Mouse (Mus musculus): ENCODE data around the gene Usp28. TPM values are rescaled to one million over a fixed set of nuclear protein-coding genes. Genes with fewer than 3 reads are reported as not detected.
A peak's percentile ranks its signal among the peaks of the same experiment; 100 is the strongest.

Usp28 gene
- polyA plus RNA-seq (2015; fragmentation: Nextera tagmentation; extraction: Ambion mirVana), result 35.4 and 35.8 TPM in 2 replicates

DNA sequence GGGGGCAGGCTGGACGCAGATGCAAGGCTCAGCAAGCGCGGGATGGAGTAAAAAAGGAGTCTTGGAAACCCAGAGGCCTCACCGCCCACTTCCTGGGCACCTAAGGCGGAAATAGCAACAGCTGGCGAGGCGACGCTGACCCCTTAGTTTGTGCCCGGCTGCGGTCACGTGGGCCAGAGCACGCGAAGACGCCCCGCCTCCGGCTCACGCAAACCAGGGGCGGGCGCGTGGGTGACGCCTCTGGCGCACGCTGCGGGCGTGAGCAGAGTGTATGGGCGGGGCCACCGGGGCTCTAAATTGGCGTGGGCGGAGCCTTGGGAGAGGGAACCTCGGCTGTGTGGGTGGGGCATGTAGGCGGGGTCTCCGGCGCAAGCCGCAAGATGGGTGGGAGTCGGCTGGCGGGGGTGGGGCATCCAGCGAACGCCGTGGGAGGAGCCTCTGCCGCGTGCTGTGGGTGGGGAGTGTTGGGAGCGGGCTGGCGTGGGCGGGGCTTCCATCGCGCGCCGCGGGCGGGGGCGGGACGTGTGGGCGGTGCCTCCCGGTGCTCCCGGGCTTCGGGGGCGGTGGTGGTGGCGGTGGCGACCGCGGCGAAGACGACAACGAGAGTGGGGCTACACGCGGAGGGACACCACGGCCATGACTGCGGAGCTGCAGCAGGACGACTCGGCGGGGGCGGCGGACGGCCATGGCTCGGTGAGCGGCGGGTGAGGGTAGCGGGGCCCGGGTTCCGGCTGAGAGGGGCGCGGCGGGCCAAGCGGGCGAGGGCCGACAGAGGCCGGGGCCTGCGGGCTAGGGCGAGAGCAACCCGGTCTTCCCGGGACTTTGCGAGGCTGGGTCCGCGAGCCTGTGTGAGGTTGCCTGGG lies at the start of gene Usp28:
Gene Usp28 (plus strand): TSS at position 531 of the 863 bp plus-strand sequence.
- peak; percentile 91 for ATAC-seq (ENCODE audit: insufficient number of reproducible peaks, insufficient read depth, low FRiP score, low TSS enrichment, low read depth)
- H3K9ac ChIP-seq, result peak within 1 kb of the TSS; percentile 87
- H3K4me3 ChIP-seq, result peak within 1 kb of the TSS; percentile 79
- H3K4me1 ChIP-seq, result peaks cover 26% of the 10 kb centered on the region
- H3K27ac ChIP-seq, result peak within 1 kb of the TSS; percentile 88
- H3K4me2 ChIP-seq, result peak within 1 kb of the TSS; percentile 74
- H3K27me3 ChIP-seq, result no peaks in the 10 kb centered on the region
- under 1% methylated on average over 82 of the region's 94 CpGs for WGBS
- H3K36me3 ChIP-seq, result no peaks in the 10 kb centered on the region
- H3K9me3 ChIP-seq, result no peaks in the 10 kb centered on the region

DNA sequence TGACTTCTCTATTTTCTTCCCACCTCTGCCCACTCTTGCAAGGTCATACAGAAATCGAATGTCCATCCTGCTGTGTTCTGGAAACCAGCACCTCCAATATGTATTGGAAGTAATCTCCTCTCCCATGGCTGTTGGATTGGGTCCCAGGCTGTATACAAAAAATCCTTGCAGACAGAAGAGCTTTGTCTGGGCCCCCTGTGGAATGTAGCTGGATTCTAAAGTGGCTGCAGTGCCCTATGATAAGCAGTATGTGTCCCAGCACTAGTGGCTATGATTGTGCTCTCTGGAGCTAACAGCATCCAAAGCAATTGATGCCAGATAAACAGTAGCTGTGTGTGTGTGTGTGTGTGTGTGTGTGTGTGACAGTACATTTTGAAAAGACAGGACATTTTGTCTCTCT lies 42.8 kb upstream of the Usp28 start:
- 78% methylated on average over 1 of the region's 1 CpGs for WGBS
- Histone ChIP-seq H3K9me3 (no peaks in the 10 kb centered on the region), H3K27ac (no peak overlapping the region), H3K4me1 (no peaks in the 10 kb centered on the region), H3K27me3 (no peaks in the 10 kb centered on the region), H3K4me2 (no peak overlapping the region), H3K9ac (no peak overlapping the region), H3K4me3 (no peak overlapping the region), H3K36me3 (no peaks in the 10 kb centered on the region)
- ATAC-seq (ENCODE audit: insufficient number of reproducible peaks, insufficient read depth, low FRiP score, low TSS enrichment, low read depth), result no peak

DNA sequence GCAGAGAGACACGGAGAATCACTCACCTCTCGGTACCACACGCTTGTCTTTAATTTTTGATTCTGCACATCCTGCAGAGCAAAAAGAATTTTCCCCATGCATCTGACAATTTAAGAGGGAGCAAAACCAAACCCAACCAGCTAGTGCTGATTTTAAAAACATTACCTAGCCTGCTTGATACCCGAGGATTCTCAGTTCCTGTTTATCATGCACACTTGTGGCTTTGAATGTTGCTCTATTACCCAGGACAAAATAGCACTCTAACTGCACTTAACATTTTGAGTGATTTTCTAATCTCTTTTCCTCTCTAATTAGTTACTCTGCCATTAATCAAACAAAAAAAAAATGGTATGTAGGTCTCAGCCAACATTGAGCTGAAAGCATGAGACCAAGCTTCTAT lies 37.6 kb upstream of the Usp28 start:
- Histone ChIP-seq H3K27ac (no peak overlapping the region), H3K27me3 (no peaks in the 10 kb centered on the region), H3K4me1 (no peaks in the 10 kb centered on the region), H3K9ac (no peak overlapping the region), H3K4me2 (no peak overlapping the region), H3K36me3 (no peaks in the 10 kb centered on the region), H3K9me3 (no peaks in the 10 kb centered on the region), H3K4me3 (no peak overlapping the region)
- 85% methylated on average over 4 of the region's 4 CpGs for WGBS
- ATAC-seq (ENCODE audit: insufficient number of reproducible peaks, insufficient read depth, low FRiP score, low TSS enrichment, low read depth), result no peak

DNA sequence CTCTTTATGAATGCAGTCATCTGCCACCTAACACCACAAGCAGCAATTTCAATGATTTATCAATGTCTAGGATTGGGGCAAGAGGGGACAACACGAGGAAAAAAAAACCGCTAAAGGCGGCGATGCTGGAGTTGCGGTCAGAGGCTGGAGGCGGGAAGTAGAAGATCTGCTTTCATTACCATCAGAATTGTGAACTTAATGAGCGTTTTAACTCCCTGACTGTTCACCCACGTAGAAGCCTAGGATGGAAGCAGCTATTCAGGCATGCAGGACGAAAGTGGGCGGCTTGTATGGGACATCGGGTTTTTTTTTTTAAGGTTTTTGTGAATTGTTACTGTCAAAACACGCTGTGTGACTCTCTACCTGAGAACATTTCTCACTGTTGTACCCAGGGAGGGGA lies 23.9 kb upstream of the Usp28 start:
- no peak for ATAC-seq (ENCODE audit: insufficient number of reproducible peaks, insufficient read depth, low FRiP score, low TSS enrichment, low read depth)
- peaks cover 7% of the 10 kb centered on the region for H3K27me3 ChIP-seq
- no peaks in the 10 kb centered on the region for H3K36me3 ChIP-seq
- H3K27ac ChIP-seq, result no peak overlapping the region
- peaks cover 11% of the 10 kb centered on the region; the same call in 1 of the 2 replicates for H3K4me1 ChIP-seq
- WGBS, result 36% methylated on average over 12 of the region's 12 CpGs
- 0 out of 2 replicates have a peak overlapping the region, but pooled peaks have one; percentile 5 for H3K4me2 ChIP-seq
- no peaks in the 10 kb centered on the region for H3K9me3 ChIP-seq
- no peak overlapping the region for H3K4me3 ChIP-seq
- H3K9ac ChIP-seq, result no peak overlapping the region

DNA sequence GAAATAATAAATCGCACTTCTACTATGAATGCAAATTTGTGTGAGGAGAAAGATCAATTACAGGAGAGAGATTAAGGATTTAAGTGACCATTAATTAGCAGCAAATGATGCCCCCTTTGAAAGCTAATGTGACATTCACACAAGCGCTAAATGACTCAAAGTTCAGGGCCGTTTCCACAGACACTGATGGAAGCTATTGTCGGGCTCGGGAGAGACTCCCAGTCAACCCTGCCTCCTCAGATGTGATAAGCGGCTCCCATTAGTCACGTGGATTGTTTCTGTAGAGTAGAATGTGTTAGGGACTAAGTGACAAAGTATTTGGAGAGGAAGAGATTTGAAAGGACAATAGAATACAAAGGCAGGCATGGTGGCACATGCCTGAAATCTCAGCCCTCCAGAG lies 23.0 kb upstream of the Usp28 start:
- no peak overlapping the region for H3K4me2 ChIP-seq
- no peak overlapping the region for H3K9ac ChIP-seq
- no peaks in the 10 kb centered on the region for H3K36me3 ChIP-seq
- H3K4me1 ChIP-seq, result peaks cover 11% of the 10 kb centered on the region; the same call in 1 of the 2 replicates
- H3K27ac ChIP-seq, result no peak overlapping the region
- ATAC-seq (ENCODE audit: insufficient number of reproducible peaks, insufficient read depth, low FRiP score, low TSS enrichment, low read depth), result no peak
- H3K9me3 ChIP-seq, result no peaks in the 10 kb centered on the region
- WGBS, result 50% methylated on average over 7 of the region's 7 CpGs
- no peak overlapping the region for H3K4me3 ChIP-seq
- H3K27me3 ChIP-seq, result peaks cover 7% of the 10 kb centered on the region

DNA sequence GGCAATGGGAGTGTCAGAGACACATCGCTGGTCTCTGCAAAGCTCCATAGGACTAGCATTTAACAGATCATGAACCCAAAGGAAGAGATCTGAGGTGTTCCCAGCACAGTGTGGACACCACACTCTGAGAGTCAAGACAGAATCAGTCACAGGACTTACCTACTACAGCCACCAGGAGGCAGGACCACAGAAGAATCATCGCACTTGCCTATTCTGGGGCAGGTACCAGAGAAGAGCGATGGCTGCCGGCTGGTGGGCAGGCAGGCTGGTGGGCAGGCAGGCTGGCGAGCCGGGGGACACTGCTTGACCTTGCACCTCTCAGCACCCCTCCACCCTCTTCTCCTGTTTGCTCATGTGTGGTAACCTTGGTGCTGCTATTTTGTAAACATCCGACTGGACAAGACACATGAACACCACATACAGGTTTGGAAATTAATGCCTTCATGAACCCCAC lies 20.6 kb upstream of the Usp28 start, which contains the start of gene Htr3b:
Gene Htr3b (minus strand): TSS at position 404 of the 454 bp plus-strand sequence.
- ATAC-seq (ENCODE audit: insufficient number of reproducible peaks, insufficient read depth, low FRiP score, low TSS enrichment, low read depth), result no peak

DNA sequence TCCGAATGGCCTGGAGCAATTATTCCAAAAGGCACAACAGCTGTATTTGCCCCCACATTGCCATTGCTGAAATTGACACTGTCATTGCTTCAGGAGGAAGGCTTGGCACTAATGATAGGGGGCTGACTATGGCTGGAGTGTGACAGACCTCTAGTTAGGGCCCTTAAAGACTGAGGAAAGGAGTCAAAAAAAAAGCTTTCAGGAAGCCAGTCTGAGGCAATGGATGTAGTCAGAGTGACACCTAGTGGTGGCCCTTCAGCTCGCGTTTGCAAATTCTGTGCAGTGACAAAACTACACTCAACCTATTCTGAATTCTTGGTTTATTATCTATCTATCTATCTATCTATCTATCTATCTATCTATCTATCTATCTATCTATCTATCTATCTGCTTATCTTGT lies 12.7 kb upstream of the Usp28 start:
- H3K4me1 ChIP-seq, result no peaks in the 10 kb centered on the region
- no peaks in the 10 kb centered on the region for H3K9me3 ChIP-seq
- WGBS, result 26% methylated on average over 3 of the region's 3 CpGs
- H3K27me3 ChIP-seq, result no peaks in the 10 kb centered on the region
- H3K4me2 ChIP-seq, result no peak overlapping the region
- no peak overlapping the region for H3K27ac ChIP-seq
- no peaks in the 10 kb centered on the region for H3K36me3 ChIP-seq
- ATAC-seq (ENCODE audit: insufficient number of reproducible peaks, insufficient read depth, low FRiP score, low TSS enrichment, low read depth), result no peak
- H3K9ac ChIP-seq, result no peak overlapping the region
- no peak overlapping the region for H3K4me3 ChIP-seq

More for the DNA sequence above, 20.6 kb upstream of the Usp28 start, which contains the start of gene Htr3b:
- Histone ChIP-seq H3K4me1 (peaks cover 11% of the 10 kb centered on the region; the same call in 1 of the 2 replicates), H3K36me3 (no peaks in the 10 kb centered on the region), H3K4me3 (no peak within 1 kb of the TSS), H3K4me2 (no peak within 1 kb of the TSS), H3K9me3 (no peaks in the 10 kb centered on the region), H3K27me3 (peaks cover 7% of the 10 kb centered on the region), H3K27ac (no peak within 1 kb of the TSS), H3K9ac (no peak within 1 kb of the TSS)
- 60% methylated on average over 7 of the region's 7 CpGs for WGBS

DNA sequence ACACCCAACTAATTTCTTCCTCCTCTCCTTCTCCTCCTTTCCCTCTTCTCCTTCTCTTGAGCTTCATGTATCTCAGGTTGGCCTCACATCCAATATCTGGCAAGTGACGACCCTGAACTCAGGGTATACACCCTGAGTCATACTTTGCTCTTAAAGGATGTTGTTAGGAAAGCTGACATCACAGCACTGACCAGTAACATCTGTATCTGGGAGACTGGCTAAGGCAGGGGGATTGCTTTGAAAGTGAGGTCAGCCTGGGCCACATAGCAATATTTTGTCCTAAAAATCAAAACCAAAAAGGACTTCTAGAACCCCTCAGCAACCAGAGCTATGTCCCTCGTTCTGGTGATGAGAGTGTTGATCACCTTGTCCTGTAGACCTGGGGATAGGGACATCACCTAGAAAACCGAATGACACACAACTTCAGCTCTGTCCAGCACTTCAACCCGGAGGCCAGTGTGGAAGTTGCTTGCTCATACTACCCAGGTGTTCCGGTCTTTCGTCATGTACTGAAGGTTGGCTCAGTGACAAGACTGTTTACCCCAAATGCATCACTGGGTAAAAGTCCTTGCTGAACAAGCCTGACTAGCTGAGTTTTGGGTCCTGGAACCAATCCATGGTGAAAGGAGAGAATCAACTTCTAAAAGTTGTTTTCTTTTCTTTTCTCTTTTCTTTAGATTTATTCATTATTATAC lies 8.4 kb upstream of the Usp28 start:
- Histone ChIP-seq H3K9me3 (no peaks in the 10 kb centered on the region), H3K4me1 (no peaks in the 10 kb centered on the region), H3K4me3 (no peak overlapping the region), H3K27me3 (no peaks in the 10 kb centered on the region), H3K9ac (no peak overlapping the region), H3K36me3 (no peaks in the 10 kb centered on the region), H3K4me2 (no peak overlapping the region), H3K27ac (no peak overlapping the region)
- 79% methylated on average over 6 of the region's 6 CpGs for WGBS
- ATAC-seq (ENCODE audit: insufficient number of reproducible peaks, insufficient read depth, low FRiP score, low TSS enrichment, low read depth), result no peak

DNA sequence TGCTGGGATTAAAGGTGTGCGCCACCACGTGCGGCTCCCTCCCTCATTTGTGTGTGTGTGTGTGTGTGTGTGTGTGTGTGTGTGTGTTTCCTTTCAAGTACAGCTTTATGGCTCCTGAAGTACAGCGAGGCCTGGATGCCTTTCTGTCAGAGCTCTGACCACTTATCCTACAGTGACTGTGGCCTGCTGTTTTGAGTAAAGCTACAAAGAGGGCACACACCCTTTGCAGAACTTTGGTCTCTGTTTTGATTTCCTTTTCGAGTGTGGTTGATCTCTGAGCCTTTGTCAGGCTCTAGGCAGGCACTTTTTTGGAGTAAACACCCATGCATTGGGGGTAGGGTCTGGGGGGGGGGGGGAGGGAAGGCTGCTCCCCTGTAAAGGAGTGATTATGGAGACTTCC lies 4.8 kb upstream of the Usp28 start:
- H3K36me3 ChIP-seq, result no peaks in the 10 kb centered on the region
- ATAC-seq (ENCODE audit: insufficient number of reproducible peaks, insufficient read depth, low FRiP score, low TSS enrichment, low read depth), result no peak
- WGBS, result 79% methylated on average over 5 of the region's 5 CpGs

DNA sequence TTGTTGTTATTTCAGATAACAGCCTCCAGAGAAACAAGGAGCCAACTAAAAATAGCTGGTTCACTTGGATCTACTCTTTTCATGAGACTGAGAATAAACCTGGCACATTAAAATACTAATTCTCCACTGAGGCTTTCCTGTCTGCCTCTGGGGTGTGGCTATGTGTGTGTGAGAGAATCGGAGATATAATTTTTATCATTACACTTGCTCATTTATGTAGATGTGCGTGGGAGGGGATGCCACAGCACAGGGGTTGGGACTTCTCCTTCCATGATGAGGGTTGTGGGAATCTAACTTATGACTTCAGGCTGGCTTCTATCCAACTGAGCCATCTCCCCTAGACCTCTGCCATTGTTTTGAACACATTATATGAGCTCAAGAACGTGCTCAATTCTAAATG lies 4.4 kb upstream of the Usp28 start:
- WGBS, result 81% methylated on average over 3 of the region's 3 CpGs
- Histone ChIP-seq H3K9me3 (no peaks in the 10 kb centered on the region), H3K9ac (no peak overlapping the region), H3K36me3 (no peaks in the 10 kb centered on the region), H3K4me2 (no peak overlapping the region), H3K4me1 (peaks cover 8% of the 10 kb centered on the region; the same call in 1 of the 2 replicates), H3K27me3 (no peaks in the 10 kb centered on the region), H3K27ac (no peak overlapping the region), H3K4me3 (no peak overlapping the region)
- no peak for ATAC-seq (ENCODE audit: insufficient number of reproducible peaks, insufficient read depth, low FRiP score, low TSS enrichment, low read depth)

More for the DNA sequence above, 4.8 kb upstream of the Usp28 start:
- no peaks in the 10 kb centered on the region for H3K27me3 ChIP-seq
- no peak overlapping the region for H3K9ac ChIP-seq
- peaks cover 8% of the 10 kb centered on the region; the same call in 1 of the 2 replicates for H3K4me1 ChIP-seq
- H3K4me3 ChIP-seq, result no peak overlapping the region
- H3K9me3 ChIP-seq, result no peaks in the 10 kb centered on the region
- no peak overlapping the region for H3K27ac ChIP-seq
- no peak overlapping the region for H3K4me2 ChIP-seq

DNA sequence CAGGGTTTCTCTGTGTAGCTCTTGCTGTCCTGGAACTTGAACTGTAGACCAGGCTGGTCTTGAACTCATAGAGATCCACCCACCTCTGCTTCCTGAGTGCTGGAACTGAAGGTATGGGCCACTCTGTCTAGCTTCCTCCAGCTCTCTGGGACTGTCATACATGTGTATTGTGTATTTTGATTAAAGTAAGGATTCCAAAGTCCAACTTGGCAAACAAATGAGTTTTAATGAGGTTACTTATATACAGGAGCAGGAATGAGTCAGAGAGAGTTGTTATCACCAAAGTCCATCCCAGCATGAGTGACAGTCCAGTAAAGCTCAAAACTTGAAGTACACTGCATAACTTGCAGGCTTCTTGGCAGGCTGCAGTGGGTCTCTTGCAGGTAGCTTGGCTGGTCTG lies 3.3 kb upstream of the Usp28 start:
- no peak for ATAC-seq (ENCODE audit: insufficient number of reproducible peaks, insufficient read depth, low FRiP score, low TSS enrichment, low read depth)
- Histone ChIP-seq H3K4me1 (peaks cover 11% of the 10 kb centered on the region), H3K4me2 (no peak overlapping the region), H3K9ac (no peak overlapping the region), H3K27ac (no peak overlapping the region), H3K4me3 (no peak overlapping the region), H3K36me3 (no peaks in the 10 kb centered on the region), H3K27me3 (no peaks in the 10 kb centered on the region), H3K9me3 (no peaks in the 10 kb centered on the region)

All from embryonic facial prominence, embryonic 13.5 days (tissue).